Mouse (Mus musculus): ENCODE data around the gene Gm14391. TPM values are rescaled to one million over a fixed set of nuclear protein-coding genes. Genes with fewer than 3 reads are reported as not detected.
"Not testable (repeated sequence)": the region's sequence is repeated elsewhere in the genome, so short reads cannot be mapped to it uniquely, and the experiment has no call there.

Gene Gm14391
- polyA plus RNA-seq, 1 experiment from 2014 or later: 3.8 TPM

DNA sequence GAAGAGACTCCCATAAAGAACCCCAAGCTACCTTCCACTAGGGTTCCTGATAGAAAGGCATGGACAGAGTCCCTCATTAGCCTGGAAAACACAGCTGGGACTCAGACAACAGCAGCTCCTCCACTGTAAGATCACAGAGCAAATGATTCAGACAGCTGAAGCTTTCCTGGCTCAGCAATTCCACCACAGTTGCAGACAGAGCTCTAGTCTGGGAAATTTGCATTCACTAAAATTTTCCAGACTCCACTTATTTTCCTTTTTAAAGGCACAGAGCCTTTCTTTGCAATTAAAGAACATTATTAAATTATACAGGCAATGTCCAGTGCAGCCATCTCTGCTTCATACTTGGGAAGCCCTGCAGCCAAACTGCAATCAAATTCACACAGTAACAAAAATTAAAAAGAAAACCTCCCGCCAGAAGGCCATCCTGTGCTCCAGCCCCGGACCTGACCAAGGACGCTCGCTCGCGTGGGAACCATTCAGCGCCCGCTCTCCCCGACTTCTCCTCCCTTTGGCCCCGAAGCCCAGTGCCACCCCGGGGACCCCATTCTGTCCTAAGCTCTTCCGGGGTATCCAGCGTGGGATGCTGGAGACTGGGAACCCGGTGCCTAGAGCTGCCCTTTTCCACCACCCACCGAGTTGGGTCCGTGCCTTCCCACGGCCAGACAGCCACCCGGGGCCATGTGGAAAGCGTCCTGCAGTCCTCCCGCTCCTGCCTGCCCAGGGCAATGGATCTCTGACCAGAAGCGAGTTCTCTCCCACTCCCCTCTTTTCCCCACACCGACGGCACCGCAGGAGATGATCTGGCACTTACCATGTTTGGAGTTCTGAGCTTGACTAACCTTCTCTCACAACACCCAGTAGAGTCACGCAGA, 65.4 kb downstream of the Gm14391 start:
- not testable (repeated sequence) for ATAC-seq (ENCODE audit: low read depth); H3K36me3 ChIP-seq; H3K27me3 ChIP-seq; H3K27ac ChIP-seq (replicated peaks); H3K9me3 ChIP-seq; H3K4me1 ChIP-seq (replicated peaks)
- peak overlapping the region; percentile 60 for H3K9ac ChIP-seq
- peak overlapping the region; percentile 43 for H3K4me3 ChIP-seq
- H3K4me2 ChIP-seq: peak overlapping the region; percentile 48
- 6% methylated on average over 25 of the region's 25 CpGs for WGBS

Other genes with a start within 250 kb of the Gm14391 start
- gene Gm14444, start 196.7 kb downstream of the Gm14391 start, polyA plus RNA-seq (2015; fragmentation: Nextera tagmentation; extraction: Ambion mirVana): not detected in 2 replicates
- 0.49 TPM in 1 of 2 replicates, not detected in the other for gene Gm14393, start 139.1 kb downstream of the Gm14391 start, polyA plus RNA-seq (2015; fragmentation: Nextera tagmentation; extraction: Ambion mirVana)
- gene Gm14399, start 64.9 kb downstream of the Gm14391 start, polyA plus RNA-seq (2015; fragmentation: Nextera tagmentation; extraction: Ambion mirVana): 1.8 and 2.3 TPM in 2 replicates
- 1.1 TPM in 2 replicates for gene Gm14443, start 31.0 kb downstream of the Gm14391 start, polyA plus RNA-seq (2015; fragmentation: Nextera tagmentation; extraction: Ambion mirVana)
- gene Gm14440, start 68.2 kb upstream of the Gm14391 start, polyA plus RNA-seq (2015; fragmentation: Nextera tagmentation; extraction: Ambion mirVana): 1.6 TPM in 1 of 2 replicates, not detected in the other
- 14.0 and 15.5 TPM in 2 replicates for gene Gm4631, start 131.3 kb upstream of the Gm14391 start, polyA plus RNA-seq (2015; fragmentation: Nextera tagmentation; extraction: Ambion mirVana)
- gene Zfp968, start 165.5 kb upstream of the Gm14391 start, polyA plus RNA-seq (2015; fragmentation: Nextera tagmentation; extraction: Ambion mirVana): 5.2 and 6.4 TPM in 2 replicates
- 9.2 and 19.7 TPM in 2 replicates for gene Gm4724, start 228.9 kb upstream of the Gm14391 start, polyA plus RNA-seq (2015; fragmentation: Nextera tagmentation; extraction: Ambion mirVana)

Data from neural tube, embryonic 13.5 days (tissue).